Mouse (Mus musculus): Measurements from ENCODE around the gene Nxpe4. TPM values are rescaled to one million over a fixed set of nuclear protein-coding genes. Genes with fewer than 3 reads are reported as not detected.
"Not testable (repeated sequence)": the region's sequence is repeated elsewhere in the genome, so short reads cannot be mapped to it uniquely, and the experiment has no call there.

Nxpe4 gene
- total RNA-seq, 2 experiments from 2014 or later: 9.7 to 10.0 TPM

GRCm38 (mm10) chr9:48298983-48299382, 137.2 kb downstream of the Nxpe4 start:
- no peak for DNase-seq (ENCODE audit: low spot score in 2 of 2)
- intact Hi-C loops (cut with DNase I): no loop called here

- DNase-seq (ENCODE audit: low spot score in 2 of 2); intact Hi-C loops (cut with DNase I): not testable (repeated sequence)
Observed at GRCm38 (mm10) chr9:48303564-48303963, 141.7 kb downstream of the Nxpe4 start.

GRCm38 (mm10) chr9:48311241-48311640, 149.4 kb downstream of the Nxpe4 start:
- intact Hi-C loops (cut with DNase I): no loop called here
- DNase-seq (ENCODE audit: low spot score in 2 of 2): no peak

- peak; percentile 6 to 21 for DNase-seq (ENCODE audit: low spot score in 2 of 2)
Observed at GRCm38 (mm10) chr9:48314194-48314593, 152.4 kb downstream of the Nxpe4 start.

DNA sequence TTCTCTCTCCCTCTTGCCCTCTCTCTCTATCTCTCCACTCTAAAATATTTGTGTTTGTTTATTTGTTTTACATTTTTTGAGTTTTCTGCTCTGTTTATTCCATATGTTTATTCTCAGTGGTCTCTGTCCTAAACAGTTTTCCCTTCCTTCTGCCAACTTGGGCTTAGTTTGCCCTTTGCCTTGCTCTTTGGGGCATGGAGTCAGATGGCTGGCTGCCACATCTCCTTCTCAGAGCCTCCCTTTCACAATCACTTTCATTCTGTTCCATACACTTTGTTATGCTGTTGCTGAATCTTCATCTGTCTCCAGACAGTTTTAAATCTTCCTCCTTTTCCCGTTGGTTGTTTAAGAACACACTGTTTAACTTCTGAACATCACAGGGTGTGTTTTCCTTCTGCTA, 154.0 kb downstream of the Nxpe4 start:
- intact Hi-C loops (cut with DNase I): no loop called here
- no peak for DNase-seq (ENCODE audit: low spot score in 2 of 2)

More at GRCm38 (mm10) chr9:48314194-48314593, 152.4 kb downstream of the Nxpe4 start:
- intact Hi-C loops (cut with DNase I): no loop called here

- intact Hi-C loops (cut with DNase I): no loop called here
Observed at GRCm38 (mm10) chr9:48326338-48326737, 164.5 kb downstream of the Nxpe4 start.

GRCm38 (mm10) chr9:48329597-48329996, 167.8 kb downstream of the Nxpe4 start:
- intact Hi-C loops (cut with DNase I): no loop called here
- DNase-seq (ENCODE audit: low spot score in 2 of 2): no peak

More at GRCm38 (mm10) chr9:48326338-48326737, 164.5 kb downstream of the Nxpe4 start:
- no peak for DNase-seq (ENCODE audit: low spot score in 2 of 2)

- intact Hi-C loops (cut with DNase I): no loop called here
Observed at GRCm38 (mm10) chr9:48338783-48339455, 177.1 kb downstream of the Nxpe4 start.

GRCm38 (mm10) chr9:48339563-48339962, 177.7 kb downstream of the Nxpe4 start:
- DNase-seq (ENCODE audit: low spot score in 2 of 2): no peak
- intact Hi-C loops (cut with DNase I): no loop called here

More at GRCm38 (mm10) chr9:48338783-48339455, 177.1 kb downstream of the Nxpe4 start:
- no peak for DNase-seq (ENCODE audit: low spot score in 2 of 2)

GRCm38 (mm10) chr9:48340708-48341380, 179.0 kb downstream of the Nxpe4 start:
- DNase-seq (ENCODE audit: low spot score in 2 of 2): no peak
- intact Hi-C loops (cut with DNase I): no loop called here

- intact Hi-C loops (cut with DNase I): no loop called here
- DNase-seq (ENCODE audit: low spot score in 2 of 2): no peak
Observed at GRCm38 (mm10) chr9:48345456-48345855, 183.6 kb downstream of the Nxpe4 start.

- no peak for DNase-seq (ENCODE audit: low spot score in 2 of 2)
- intact Hi-C loops (cut with DNase I): no loop called here
Observed at GRCm38 (mm10) chr9:48345866-48346265, 184.0 kb downstream of the Nxpe4 start.

GRCm38 (mm10) chr9:48353148-48353698, 191.4 kb downstream of the Nxpe4 start, which contains the start of gene Nxpe2:
Gene Nxpe2 (minus strand): TSS chr9:48353454.
- no peak for DNase-seq (ENCODE audit: low spot score in 2 of 2)
- intact Hi-C loops (cut with DNase I): no loop called here

GRCm38 (mm10) chr9:48354122-48354521, 192.3 kb downstream of the Nxpe4 start:
- intact Hi-C loops (cut with DNase I): loop anchor here (1.0 kb wide), 1 partner anchor 88 kb away; no protein-coding TSS in a partner anchor
- no peak for DNase-seq (ENCODE audit: low spot score in 2 of 2)

GRCm38 (mm10) chr9:48354793-48355192, 193.0 kb downstream of the Nxpe4 start:
- intact Hi-C loops (cut with DNase I): loop anchor here (1.0 kb wide), 1 partner anchor 88 kb away; no protein-coding TSS in a partner anchor
- peak; percentile 71 to 83 for DNase-seq (ENCODE audit: low spot score in 2 of 2)

DNA sequence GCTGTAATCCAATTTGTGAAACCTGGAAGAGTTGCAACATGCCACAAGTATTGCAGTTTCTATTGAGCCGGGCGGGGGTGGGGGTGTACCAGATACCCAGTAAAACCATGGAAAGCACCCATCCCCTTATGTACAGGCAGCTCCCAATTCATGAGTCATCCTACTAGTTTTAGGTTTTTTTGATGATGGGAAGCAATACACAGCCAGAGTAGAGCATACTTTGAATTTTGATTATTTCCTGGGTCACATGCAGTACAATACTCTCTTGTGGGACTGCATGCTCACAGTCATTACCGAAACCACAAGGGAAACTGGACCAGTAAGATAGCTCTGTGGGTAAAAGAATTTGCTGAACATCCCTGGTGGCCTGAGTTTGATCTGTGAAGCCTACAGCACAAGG, 195.3 kb downstream of the Nxpe4 start:
- DNase-seq (ENCODE audit: low spot score in 2 of 2): no peak
- intact Hi-C loops (cut with DNase I): no loop called here

DNA sequence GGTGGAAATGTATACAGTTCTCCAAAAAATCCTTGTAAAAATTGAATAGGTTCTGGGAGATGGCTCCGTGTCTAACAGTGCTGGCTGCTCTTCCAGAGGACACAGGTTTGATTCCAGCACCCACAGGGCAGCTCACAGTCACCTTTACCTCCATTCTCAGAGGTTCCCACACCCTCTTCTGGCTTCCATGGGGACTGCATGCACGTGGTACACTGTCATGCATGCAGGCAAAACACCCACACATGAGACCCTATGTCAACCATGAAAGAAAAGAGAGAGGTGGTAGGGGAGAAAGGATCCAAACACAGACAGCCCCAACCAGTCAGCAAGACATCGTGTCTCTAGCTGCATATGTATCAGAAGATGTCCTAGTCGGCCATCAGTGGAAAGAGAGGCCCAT, 199.0 kb downstream of the Nxpe4 start:
- no peak for DNase-seq (ENCODE audit: low spot score in 2 of 2)
- intact Hi-C loops (cut with DNase I): no loop called here

DNA sequence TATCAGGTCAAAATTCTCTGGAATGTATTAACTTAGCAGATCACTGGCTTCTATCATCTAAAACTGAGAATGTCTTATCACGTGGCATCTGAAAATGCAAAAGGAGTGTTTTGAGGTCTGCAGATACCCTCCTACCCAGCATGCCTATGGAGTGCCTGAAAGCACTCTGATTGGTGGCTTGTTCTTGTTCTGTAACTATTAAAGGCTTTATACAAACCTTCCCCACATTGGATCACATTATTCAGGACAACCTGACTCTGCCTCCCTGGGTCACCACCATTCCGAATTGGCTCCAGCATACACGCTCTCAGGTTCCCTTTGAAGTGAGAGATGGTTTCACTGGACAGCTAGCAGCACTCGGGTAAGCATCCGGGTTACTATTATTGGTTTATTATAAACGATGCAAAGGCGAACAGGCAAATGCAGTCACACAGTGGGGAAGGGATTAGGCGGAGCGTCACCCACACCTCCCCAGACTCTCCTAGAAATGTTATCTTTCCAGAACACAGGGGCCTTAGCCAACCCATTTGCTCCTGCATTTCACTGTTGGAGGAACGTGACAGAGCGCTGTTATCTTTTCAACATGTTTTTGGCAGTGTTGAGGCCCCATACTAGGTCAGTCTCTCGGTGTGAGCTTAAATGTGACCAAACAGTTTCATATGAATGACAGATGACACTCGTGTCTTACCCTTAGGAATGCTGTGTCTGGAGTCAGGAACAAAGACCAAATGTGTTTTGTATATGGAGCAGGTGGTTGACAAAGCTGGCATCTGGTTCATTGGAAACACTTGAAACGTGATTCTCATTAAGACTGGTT, 200.2 kb downstream of the Nxpe4 start:
- intact Hi-C loops (cut with DNase I): no loop called here
- DNase-seq (ENCODE audit: low spot score in 2 of 2): no peak

DNA sequence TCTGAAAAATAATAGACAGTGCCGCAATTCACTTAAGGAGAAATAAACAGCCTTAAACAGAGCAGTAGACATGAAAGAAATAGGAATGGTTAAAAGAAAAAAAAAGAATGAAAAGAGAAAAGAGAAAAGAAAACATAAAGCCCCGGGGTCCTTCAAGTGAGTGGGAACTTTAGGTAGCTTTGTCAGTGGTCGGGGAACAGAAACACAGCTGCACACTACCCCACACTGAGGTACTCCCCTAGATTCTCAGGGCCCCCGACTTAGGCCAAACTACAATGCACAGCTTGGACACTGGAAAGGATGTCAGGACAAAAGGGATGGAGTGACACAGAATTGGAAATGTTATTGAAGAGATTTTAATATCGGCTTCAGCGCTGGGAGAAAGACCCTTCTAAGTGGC, 200.9 kb downstream of the Nxpe4 start:
- intact Hi-C loops (cut with DNase I): no loop called here
- DNase-seq (ENCODE audit: low spot score in 2 of 2): no peak

Data from left cerebral cortex, postnatal 25 days (tissue).